Mouse (Mus musculus) megakaryocyte, embryonic 14.5 days (primary cell): ENCODE results near the gene Prf1. TPM values are rescaled to one million over a fixed set of nuclear protein-coding genes. Genes with fewer than 3 reads are reported as not detected.

Experiments
- H3K27me3 ChIP-seq: replicated peaks from 2 replicates; pipeline ENCODE3; 2012; ENCODE audit warnings: inconsistent platforms
- H3K36me3 ChIP-seq: replicated peaks from 2 replicates; pipeline ENCODE3; 2012; ENCODE audit warnings: low read length, inconsistent platforms, mixed read lengths
- H3K4me1 ChIP-seq: 2 replicates; pipeline ENCODE4 v1.6.1; 2012; ENCODE audit warnings: inconsistent platforms
- H3K4me3 ChIP-seq: replicated peaks from 2 replicates; pipeline ENCODE3; 2012; ENCODE audit warnings: moderate library complexity, mild to moderate bottlenecking, inconsistent platforms
- H3K9me3 ChIP-seq: 2 replicates; pipeline ENCODE4 v1.6.1; 2012; ENCODE audit warnings: inconsistent platforms
- FLI1 ChIP-seq: IDR thresholded peaks from 2 replicates; pipeline ENCODE4 v1.6.1; 2012; ENCODE audit warnings: low read length, inconsistent platforms, mixed read lengths
- GATA1 ChIP-seq: IDR thresholded peaks from 3 replicates; pipeline ENCODE4 v1.6.1; 2012; ENCODE audit warnings: mixed read lengths, low read length, inconsistent platforms, borderline replicate concordance
- polyA plus RNA-seq: library from polyadenylated mRNA; stranded (reverse); fragments of >175 nt; gene quantifications from 2 replicates; pipeline ENCODE4 v1.2.3, GENCODE M21; 2012; ENCODE audit warnings: low replicate concordance; ENCODE audit not compliant: insufficient read depth

Gene Prf1
- polyA plus RNA-seq, 1 experiment: not detected

DNA sequence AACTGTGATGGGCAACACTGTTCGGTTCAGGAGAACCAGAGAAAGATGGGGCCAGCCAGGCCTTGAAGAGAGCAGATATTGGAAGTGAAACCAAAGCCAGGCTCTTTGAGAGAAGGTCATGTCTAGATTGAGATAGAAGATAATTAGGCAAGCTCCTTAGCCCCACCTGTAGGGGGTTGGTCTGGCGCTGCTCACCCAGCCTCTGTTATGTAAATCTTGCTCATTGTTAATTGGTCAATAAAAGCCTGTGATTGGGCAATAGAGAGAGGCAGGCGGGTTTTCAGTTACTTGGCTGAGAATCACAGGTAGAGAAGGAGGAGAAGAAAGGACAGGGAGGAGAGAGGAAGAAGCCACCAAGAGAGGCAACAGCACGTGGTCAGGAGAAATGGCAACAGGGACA lies 53.6 kb downstream of the Prf1 start:
- Histone ChIP-seq H3K9me3 (peaks cover 31% of the 10 kb centered on the region), H3K4me1 (no peaks in the 10 kb centered on the region), H3K36me3 (no peaks in the 10 kb centered on the region), H3K4me3 (no peak overlapping the region), H3K27me3 (peaks cover 48% of the 10 kb centered on the region)
- TF ChIP-seq FLI1: no peak
- no peak for TF ChIP-seq GATA1

Other genes with a start within 250 kb of the Prf1 start
- 0.60 TPM in 1 of 2 replicates, not detected in the other for gene Pcbd1, start 208.5 kb upstream of the Prf1 start, polyA plus RNA-seq
- gene Sgpl1, start 150.1 kb upstream of the Prf1 start, polyA plus RNA-seq: 3.6 TPM in 1 of 2 replicates, not detected in the other
- not detected in 2 replicates for gene Tbata, start 125.9 kb upstream of the Prf1 start, polyA plus RNA-seq
- gene Adamts14, start 24.4 kb upstream of the Prf1 start, polyA plus RNA-seq: 0.12 TPM in 1 of 2 replicates, not detected in the other
- 0.30 TPM in 1 of 2 replicates, not detected in the other for gene Pald1, start 85.7 kb downstream of the Prf1 start, polyA plus RNA-seq
- gene Nodal, start 120.1 kb downstream of the Prf1 start, polyA plus RNA-seq: not detected in 2 replicates
- 24.5 and 52.9 TPM in 2 replicates for gene Eif4ebp2, start 154.8 kb downstream of the Prf1 start, polyA plus RNA-seq
- gene Lrrc20, start 178.0 kb downstream of the Prf1 start, polyA plus RNA-seq: 2.0 and 5.2 TPM in 2 replicates